Mouse (Mus musculus) megakaryocyte, embryonic 14.5 days (primary cell): ENCODE data around the gene 2010111I01Rik.

ENCODE experiments used
- FLI1 ChIP-seq: IDR thresholded peaks from 2 replicates; pipeline ENCODE4 v1.6.1; 2012; ENCODE audit warnings: low read length, inconsistent platforms, mixed read lengths
- GATA1 ChIP-seq: IDR thresholded peaks from 3 replicates; pipeline ENCODE4 v1.6.1; 2012; ENCODE audit warnings: mixed read lengths, low read length, inconsistent platforms, borderline replicate concordance

DNA sequence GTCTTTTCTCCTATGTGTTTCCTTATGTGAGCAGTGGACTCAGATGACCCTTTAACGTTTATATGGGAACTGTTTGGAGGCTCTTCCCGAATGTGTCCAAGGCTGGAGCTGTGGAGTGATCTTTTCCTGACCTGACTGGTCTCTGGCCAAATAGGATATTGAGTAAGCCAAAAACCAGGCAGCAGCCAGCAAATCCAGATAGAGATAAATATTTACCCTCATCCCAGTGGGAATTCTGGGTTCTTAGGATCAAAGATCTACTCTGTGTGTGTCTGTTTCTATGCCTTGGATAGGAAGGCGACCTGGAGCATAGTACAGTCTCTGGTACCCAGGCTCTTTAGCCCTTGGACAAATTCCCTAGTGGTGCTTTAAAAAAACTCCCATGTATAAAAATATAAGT lies 132.1 kb downstream of the 2010111I01Rik start:
- TF ChIP-seq GATA1 (no peak), FLI1 (no peak)
